Mouse (Mus musculus) embryonic fibroblast, embryonic 13.5 days (primary cell): ENCODE results near the gene Fto. TPM values are rescaled to one million over a fixed set of nuclear protein-coding genes. Genes with fewer than 3 reads are reported as not detected.

Experiments used
- H3K27ac ChIP-seq: 2 replicates; pipeline ENCODE4 v1.5.1; 2012; ENCODE audit warnings: low read length, control low read depth, inconsistent platforms; ENCODE audit not compliant: insufficient read depth
- H3K4me1 ChIP-seq: 2 replicates; pipeline ENCODE4 v1.6.1; 2011; ENCODE audit warnings: low read length; ENCODE audit not compliant: control insufficient read depth, insufficient read depth
- H3K4me3 ChIP-seq: 2 replicates; pipeline ENCODE4 v1.5.1; 2011; ENCODE audit warnings: mild to moderate bottlenecking, control low read depth, low read length; ENCODE audit not compliant: insufficient read depth
- CTCF ChIP-seq: IDR thresholded peaks from 2 replicates; pipeline ENCODE4 v1.5.1; 2011; ENCODE audit warnings: mild to moderate bottlenecking, control low read depth, low read length, moderate library complexity, borderline replicate concordance; ENCODE audit not compliant: insufficient read depth
- POLR2A ChIP-seq: IDR thresholded peaks from 2 replicates; pipeline ENCODE4 v1.6.1; 2011; ENCODE audit warnings: low read depth, mild to moderate bottlenecking, control low read depth, low read length, moderate library complexity
- polyA plus RNA-seq: library from polyadenylated mRNA; stranded (reverse); fragments of >200 nt; gene quantifications from 2 replicates; pipeline ENCODE4 v1.2.4, GENCODE M21; 2011; ENCODE audit warnings: low read depth; ENCODE audit not compliant: missing spikeins, insufficient read length

Gene Fto
- polyA plus RNA-seq, 1 experiment: 71.5 TPM

GRCm38 (mm10) chr8:91561241-91561640 is 247.9 kb downstream of the Fto start:
- no peak overlapping the region for H3K4me3 ChIP-seq
- H3K27ac ChIP-seq: no peak overlapping the region
- H3K4me1 ChIP-seq: no peaks in the 10 kb centered on the region
- TF ChIP-seq POLR2A (no peak), CTCF (no peak)

GRCm38 (mm10) chr8:91562600-91562999 is 249.3 kb downstream of the Fto start:
- Histone ChIP-seq H3K27ac (no peak overlapping the region), H3K4me3 (no peak overlapping the region), H3K4me1 (no peaks in the 10 kb centered on the region)
- TF ChIP-seq POLR2A (no peak), CTCF (no peak)

GRCm38 (mm10) chr8:91563326-91563725 is 250.0 kb downstream of the Fto start:
- Histone ChIP-seq H3K4me3 (no peak overlapping the region), H3K27ac (no peak overlapping the region), H3K4me1 (no peaks in the 10 kb centered on the region)
- no peak for TF ChIP-seq POLR2A
- TF ChIP-seq CTCF: no peak

GRCm38 (mm10) chr8:91565869-91566502 is 252.7 kb downstream of the Fto start:
- Histone ChIP-seq H3K4me3 (no peak overlapping the region), H3K4me1 (no peaks in the 10 kb centered on the region; the same call in 1 of the 2 replicates), H3K27ac (no peak overlapping the region)
- no peak for TF ChIP-seq CTCF
- TF ChIP-seq POLR2A: no peak

DNA sequence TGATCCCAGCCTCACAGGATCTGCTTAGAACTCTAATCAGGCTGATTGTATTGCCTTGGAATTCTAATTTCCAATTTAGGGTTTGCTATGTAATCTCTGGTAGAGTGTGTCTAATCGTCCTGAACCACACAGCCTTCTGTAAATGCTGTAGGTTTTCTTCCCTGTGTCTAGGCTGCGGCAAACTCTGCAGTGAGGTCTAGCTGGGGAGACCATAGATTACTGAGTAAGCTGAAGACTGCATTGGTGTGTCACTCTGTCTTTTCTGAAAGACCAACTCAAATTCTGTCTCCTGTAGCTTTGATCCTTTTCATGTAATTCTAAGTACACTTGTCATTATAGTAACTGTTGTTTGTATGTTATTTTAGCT is 253.2 kb downstream of the Fto start:
- H3K27ac ChIP-seq: no peak overlapping the region
- TF ChIP-seq POLR2A (no peak), CTCF (no peak)
- H3K4me1 ChIP-seq: no peaks in the 10 kb centered on the region; the same call in 1 of the 2 replicates

GRCm38 (mm10) chr8:91569874-91570273 is 256.5 kb downstream of the Fto start:
- TF ChIP-seq CTCF (no peak), POLR2A (no peak)
- Histone ChIP-seq H3K4me1 (no peaks in the 10 kb centered on the region; the same call in none of the 2 replicates), H3K27ac (no peak overlapping the region), H3K4me3 (no peak overlapping the region)

More for the DNA sequence above, 253.2 kb downstream of the Fto start:
- H3K4me3 ChIP-seq: no peak overlapping the region

GRCm38 (mm10) chr8:91570809-91571208 is 257.5 kb downstream of the Fto start:
- Histone ChIP-seq H3K4me1 (peaks cover under 1% of the 10 kb centered on the region), H3K4me3 (no peak overlapping the region), H3K27ac (no peak overlapping the region)
- TF ChIP-seq CTCF (no peak), POLR2A (no peak)

DNA sequence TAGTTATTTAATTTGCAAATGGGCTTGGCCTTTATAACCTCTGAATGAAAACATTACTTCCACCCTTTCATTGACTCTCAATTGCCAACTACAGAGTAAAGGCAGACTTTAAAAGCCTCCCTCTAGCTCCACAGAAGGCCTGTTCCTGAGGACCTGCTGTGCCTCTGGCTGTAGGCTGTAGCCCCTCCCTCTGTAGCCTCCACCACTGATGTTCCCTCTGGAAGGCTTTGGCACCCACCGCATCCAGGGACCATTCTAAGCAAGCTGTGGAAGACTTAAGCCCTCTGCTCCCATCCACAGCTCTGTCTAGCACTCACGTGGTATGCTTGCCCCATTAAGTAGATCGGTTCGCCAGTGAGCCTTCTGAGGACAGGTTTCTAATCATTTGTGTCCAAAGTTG is 258.7 kb downstream of the Fto start:
- Histone ChIP-seq H3K4me3 (no peak overlapping the region), H3K27ac (no peak overlapping the region), H3K4me1 (peaks cover 12% of the 10 kb centered on the region)
- TF ChIP-seq CTCF (no peak), POLR2A (no peak)

DNA sequence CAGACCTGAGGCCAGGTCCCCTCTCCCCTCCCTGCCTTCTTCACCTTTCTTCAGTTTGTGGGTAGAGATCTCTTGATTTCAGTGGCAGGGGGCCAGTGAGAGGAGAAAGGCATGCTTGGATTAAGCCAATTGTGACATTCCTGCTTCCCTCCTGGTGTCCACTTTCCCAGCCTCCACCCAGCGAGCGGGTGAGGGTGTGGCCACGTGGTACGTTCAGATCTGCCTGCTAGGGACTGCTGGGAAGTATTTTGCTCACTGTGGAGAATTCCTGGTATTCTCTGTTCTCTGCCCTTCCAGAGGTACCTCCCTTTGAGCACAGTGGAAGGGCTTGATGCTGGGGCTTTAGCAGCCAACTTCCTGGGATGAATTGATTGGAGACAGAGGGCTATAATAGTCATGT is 259.3 kb downstream of the Fto start:
- H3K4me1 ChIP-seq: peaks cover 12% of the 10 kb centered on the region
- H3K4me3 ChIP-seq: no peak overlapping the region
- TF ChIP-seq CTCF: no peak
- no peak for TF ChIP-seq POLR2A
- H3K27ac ChIP-seq: no peak overlapping the region

- no peak overlapping the region for H3K27ac ChIP-seq
- H3K4me1 ChIP-seq: peaks cover 12% of the 10 kb centered on the region
- no peak overlapping the region for H3K4me3 ChIP-seq
- TF ChIP-seq CTCF (no peak), POLR2A (no peak)
These were observed 262.3 kb downstream of the Fto start for GRCm38 (mm10) chr8:91575576-91575975.
